Mouse (Mus musculus) kidney, adult 2 months (tissue): ENCODE measurements around the gene Ube2k.

Source experiments
- CTCF ChIP-seq: fragments of 200-500 bp; conservative IDR thresholded peaks from 2 replicates; pipeline ENCODE4 v1.5.1; 2011; ENCODE audit warnings: low read depth, mild to moderate bottlenecking, control low read depth, low read length, moderate library complexity, mixed read lengths; ENCODE audit not compliant: insufficient read depth, insufficient read length
- POLR2A ChIP-seq: fragments of 200-500 bp; IDR thresholded peaks from one replicate; pipeline ENCODE4 v1.6.1; 2011; ENCODE audit warnings: low read depth, low read length, control low read depth

DNA sequence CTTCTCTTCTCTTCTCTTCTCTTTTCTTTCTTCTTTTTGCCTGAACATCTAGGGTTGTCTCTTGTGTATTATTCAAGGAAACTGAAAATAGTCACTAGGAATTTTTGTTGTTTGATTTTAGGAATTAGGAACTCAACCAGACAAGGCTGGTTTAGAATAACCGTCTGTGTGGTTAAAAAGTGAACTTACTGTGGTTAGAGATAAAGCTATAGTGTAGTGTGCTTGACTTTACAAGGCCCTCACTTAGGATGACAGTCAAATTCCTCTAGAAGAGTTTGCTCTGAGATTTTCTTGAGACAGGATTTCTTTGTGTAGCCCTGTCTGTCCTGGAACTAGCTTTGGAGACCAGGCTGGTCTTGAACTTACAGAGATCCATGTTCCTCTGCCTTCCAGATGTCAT is 53.2 kb downstream of the Ube2k start:
- TF ChIP-seq CTCF (no peak), POLR2A (no peak)
